Mouse (Mus musculus) CH12.LX (cell line): ENCODE results near the gene Cldn19.

Experiments used
- EP300 ChIP-seq: IDR thresholded peaks from 2 replicates; pipeline ENCODE4 v1.6.1; 2011; ENCODE audit warnings: low read length, improper control_type of control experiment
- HCFC1 ChIP-seq: IDR thresholded peaks from 2 replicates; pipeline ENCODE4 v1.6.1; 2012; ENCODE audit warnings: low read depth, mild to moderate bottlenecking, inconsistent platforms, low read length, improper control_type of control experiment
- POLR2A ChIP-seq: IDR thresholded peaks from 2 replicates; pipeline ENCODE4 v1.6.1; 2011; ENCODE audit warnings: low read depth, mild to moderate bottlenecking, improper control_type of control experiment, low read length

- TF ChIP-seq EP300, result no peak
- TF ChIP-seq HCFC1, result no peak
- no peak for TF ChIP-seq POLR2A
Measured at GRCm38 (mm10) chr4:119301777-119302176, 46.6 kb downstream of the Cldn19 start.
